Mouse (Mus musculus): ENCODE data around the gene B3galt4.

GRCm38 (mm10) chr17:33968927-33969326 lies 17.6 kb upstream of the B3galt4 start:
- TF ChIP-seq EP300 (IDR thresholded peaks at IDR 0.05; ENCODE audit: insufficient read depth, low read depth, low read length) (no peak), CTCF (IDR thresholded peaks at IDR 0.05) (peak; percentile 19; the same call in 1 of the 2 replicates), POLR2A (IDR thresholded peaks at IDR 0.05; ENCODE audit: insufficient read depth, low read depth, low read length) (no peak)

Measured in heart, adult 2 months (tissue).